Mouse (Mus musculus): ENCODE data around the gene Tmem8.
"Not testable (repeated sequence)": the region's sequence is repeated elsewhere in the genome, so short reads cannot be mapped to it uniquely, and the experiment has no call there.

Tmem8 gene

DNA sequence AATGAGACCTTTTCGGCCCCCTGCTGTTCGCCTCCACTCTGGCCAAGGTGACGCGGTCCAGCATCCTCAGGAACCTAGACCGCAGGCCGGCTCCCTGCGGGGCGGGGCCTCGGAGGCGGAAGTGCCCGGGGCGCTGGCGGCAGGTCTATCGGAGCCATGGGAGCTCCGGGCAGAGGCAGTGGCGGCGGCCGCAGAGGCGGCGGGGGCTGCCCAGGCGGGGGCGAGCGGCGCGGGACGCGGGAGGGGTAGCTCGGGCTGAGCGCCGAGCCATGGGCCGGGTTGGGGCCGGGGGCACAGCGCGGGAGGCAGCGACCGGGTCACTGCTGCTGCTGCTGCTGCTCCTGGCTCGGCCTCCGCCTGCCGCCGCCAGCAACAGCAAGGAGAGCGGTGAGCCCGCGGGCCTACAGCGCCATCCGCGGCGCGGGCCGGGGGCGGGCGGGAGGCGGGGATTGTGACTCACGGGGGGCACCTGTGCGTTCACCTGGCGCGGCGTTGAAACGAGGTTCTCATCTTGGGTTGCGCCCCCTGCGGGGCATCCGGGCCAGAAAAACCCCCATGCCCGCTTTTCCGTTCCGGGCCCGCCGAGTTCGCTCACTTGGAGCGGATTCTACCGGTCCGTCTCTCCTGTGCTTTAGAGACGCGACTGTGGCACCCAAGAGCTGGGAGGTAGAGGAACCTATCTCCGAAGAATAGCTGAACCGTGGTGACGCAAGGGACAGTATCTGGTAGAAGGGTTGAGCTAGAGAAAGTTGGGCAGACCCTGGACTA, at the start of gene Tmem8:
TSS of gene Tmem8 (plus strand) at position 119 of the 768 bp plus-strand sequence.
- no peak for DNase-seq (ENCODE audit: low read depth, low spot score)

DNA sequence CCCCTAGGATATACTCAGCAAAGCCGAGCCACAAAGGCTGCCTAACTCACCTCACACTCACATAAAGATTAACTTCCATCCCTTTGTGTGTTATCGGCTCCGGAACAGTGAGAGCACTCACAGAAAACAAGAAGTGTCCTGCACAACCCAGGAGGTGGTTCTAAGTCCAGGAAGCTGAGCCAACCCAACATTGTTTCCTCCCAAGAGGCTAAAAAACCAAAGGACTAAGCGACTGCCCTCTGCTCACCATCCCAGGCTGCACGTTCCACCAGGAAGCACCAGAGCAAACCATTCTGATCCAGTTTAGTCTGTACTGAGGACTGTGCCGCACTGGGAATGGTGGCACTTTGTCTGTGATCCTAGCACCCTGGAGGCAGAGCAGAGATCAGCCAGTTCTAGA, 48.2 kb upstream of the Tmem8 start:
- DNase-seq (ENCODE audit: low read depth, low spot score), result no peak

DNA sequence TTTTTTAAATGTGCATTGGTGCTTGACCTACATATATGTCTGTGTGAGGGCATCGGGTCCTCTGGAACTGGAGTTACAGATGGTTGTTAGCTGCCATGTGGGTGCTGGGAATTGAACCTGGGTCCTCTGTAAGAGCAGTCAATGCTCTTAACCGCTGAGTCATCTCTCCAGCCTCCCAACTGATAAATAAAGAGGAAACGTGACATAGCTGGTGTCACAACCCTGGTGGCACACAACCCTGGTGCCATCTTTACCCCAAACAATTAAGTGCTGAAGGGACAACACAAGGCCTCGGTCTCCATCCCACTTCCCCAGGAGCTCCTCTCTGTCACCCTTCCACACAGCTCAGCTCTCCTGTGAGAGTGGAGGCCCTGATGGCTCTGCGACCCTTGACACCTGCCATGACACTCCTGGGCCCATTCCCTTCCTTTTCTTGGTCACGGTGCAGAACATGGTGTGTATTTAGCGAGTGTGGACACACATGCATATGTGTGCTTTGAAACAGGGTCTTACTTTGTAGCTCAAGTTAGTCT, 46.5 kb upstream of the Tmem8 start:
- DNase-seq (ENCODE audit: low read depth, low spot score), result no peak

DNA sequence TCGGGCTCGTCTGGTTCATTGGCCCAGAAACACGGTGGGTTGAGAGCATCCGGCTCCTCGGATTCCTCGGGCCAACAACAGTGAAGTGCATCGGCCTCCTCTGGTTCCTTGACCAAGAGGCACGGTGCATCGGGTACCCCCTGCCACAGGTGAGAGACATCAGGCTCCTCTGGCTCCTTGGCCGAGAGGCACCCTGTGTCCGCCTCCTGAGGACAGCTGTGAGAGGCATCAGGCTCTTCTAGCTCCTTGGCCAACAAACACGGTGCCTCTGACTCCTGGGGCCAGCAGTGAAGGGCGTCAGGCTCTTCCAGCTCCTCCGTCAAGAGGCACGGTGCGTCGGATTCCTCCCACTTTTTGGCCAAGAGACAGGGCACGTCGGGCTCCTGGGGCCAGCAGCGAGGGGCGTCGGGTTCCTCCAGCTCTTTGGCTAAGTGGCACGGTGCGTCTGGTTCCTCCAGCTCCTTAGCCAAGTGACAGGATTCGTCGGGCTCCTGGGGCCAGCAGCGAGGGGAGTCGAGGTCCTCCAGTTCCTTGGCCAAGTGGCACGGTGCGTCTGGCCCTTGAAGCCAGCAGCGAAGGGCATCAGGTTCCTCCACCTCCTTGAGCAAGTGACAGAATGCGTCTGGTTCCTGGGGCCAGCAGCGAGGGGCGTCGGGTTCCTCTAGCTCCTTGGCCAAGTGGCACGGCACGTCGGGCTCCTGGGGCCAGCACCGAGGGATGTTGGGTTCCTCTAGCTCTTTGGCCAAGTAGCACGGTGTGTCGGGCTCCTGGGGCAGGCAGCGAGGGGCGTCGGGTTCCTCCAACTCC, 44.9 kb upstream of the Tmem8 start:
- no peak for DNase-seq (ENCODE audit: low read depth, low spot score)

DNA sequence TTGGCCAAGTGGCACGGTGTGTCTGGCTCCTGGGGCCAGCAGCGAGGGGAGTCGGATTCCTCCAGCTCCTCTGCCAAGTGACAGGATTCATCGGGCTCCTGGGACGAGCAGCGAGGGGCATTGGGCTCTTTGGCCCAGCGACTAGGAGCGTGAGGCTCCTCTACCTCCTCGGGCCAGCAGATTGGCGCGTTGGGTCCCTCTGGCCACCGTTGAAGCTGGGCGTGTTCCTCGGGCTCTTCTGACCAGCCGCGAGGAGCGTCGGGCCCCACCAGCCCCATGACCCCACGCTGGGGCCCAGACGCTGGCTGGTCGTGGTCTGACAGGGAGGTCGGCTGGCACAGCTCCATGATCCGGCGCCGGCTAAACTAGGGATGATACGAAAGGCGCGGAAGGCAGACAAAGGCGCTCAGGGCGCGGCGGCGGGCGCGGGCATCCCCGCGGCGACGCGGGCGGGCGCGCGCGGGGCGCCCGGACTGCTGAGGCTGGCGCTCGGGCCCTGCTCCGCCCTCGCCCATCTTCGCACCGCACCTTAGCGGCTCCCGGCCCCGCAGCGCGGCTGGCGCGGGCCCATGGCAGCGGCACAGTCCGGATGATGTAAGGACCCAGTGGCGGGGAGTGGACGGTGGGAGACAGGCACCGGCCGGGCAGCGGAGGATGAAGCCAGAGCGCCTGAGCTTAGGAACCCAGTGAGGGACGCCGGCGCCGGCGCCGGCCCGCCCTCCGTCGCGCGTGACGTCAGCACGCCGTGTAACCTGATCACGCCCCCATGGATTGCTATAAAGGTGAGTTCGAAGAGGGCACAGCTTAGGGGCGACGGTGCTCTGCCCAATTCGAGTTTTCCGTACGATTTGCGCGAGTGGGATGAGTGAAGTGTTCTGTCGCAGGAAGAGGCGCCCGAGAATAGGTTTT, 44.0 kb upstream of the Tmem8 start, which contains the start of gene Rab11fip3:
TSS of gene Rab11fip3 (minus strand) at position 725 of the 909 bp plus-strand sequence.
- DNase-seq (ENCODE audit: low read depth, low spot score), result peak; percentile 89

DNA sequence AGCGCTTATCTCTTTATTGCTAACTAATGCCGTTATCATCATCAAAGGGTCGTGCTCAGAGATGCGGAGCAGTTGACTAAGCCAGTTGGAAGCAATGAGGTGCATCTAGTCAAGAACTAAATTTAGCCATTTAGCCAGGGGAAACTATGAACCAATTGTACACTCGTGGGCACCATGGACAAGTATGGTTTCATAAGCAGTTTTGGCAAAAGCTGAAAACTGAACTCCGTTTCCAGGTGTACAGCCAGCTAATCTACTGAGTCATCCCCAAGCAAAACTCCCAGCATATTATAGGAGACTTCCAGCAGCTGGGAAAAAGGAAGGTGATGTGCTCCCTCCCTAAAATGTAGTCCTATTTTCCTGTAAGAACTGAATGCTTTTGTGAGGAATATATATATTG, 43.0 kb upstream of the Tmem8 start:
- DNase-seq (ENCODE audit: low read depth, low spot score), result no peak

DNA sequence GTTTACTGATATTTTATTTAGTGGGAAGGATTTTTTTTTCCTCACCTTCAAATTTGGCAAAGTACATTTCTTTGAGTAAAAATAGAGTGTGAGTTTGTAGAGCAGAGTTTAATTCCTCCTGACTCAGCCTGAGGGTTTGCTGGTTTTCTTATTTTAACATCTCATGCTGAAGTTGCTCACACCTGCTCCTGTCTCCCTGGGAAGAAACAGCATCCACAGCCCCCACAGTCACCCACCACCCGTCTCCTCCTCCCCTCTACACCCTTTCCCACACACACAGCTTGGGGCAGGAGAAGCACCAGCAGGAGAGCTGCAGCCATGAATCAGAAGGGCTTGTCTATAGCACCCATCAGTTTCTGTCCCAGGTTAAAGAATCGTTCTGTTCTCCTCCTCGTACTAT, 37.9 kb upstream of the Tmem8 start:
- peak; percentile 89 for DNase-seq (ENCODE audit: low read depth, low spot score)

DNA sequence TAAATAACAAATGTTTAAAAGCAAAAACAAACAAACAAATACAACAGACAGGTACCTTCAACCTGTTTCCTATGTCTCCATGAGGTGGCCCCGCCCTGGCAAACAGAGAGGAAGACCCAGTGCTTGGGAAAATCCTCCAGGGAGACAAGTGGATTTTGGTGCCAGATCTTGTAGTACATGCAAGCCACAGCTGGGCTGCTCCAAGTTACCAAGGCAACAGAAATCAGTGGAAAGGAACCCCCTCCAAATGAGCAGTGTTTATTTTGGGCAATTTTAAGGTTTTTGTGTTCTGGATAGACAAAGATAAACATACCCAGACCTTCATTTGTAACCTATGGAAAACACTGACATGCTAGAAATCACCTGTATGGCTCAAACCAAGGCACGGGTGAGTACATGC, 34.2 kb upstream of the Tmem8 start:
- DNase-seq (ENCODE audit: low read depth, low spot score), result no peak

DNA sequence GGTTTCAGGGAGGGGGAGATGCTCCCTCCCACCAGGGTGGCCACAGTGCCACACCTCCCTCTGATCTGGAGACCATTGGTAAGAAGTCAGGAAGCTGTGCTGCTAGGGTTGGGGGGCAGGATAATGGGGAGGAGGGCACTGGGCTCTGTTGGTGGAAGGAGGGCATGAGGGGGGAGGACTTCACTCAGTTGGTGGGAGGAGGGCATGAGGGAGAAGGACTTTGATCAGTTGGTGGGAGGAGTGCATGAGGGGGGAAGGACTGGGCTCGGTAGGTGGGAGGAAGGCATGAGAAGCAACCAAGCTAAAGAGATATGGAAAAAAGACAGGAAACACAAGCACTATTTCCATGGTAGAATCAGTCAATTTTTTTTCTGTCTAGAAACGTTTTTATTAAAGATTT, 32.2 kb upstream of the Tmem8 start:
- DNase-seq (ENCODE audit: low read depth, low spot score), result no peak

DNA sequence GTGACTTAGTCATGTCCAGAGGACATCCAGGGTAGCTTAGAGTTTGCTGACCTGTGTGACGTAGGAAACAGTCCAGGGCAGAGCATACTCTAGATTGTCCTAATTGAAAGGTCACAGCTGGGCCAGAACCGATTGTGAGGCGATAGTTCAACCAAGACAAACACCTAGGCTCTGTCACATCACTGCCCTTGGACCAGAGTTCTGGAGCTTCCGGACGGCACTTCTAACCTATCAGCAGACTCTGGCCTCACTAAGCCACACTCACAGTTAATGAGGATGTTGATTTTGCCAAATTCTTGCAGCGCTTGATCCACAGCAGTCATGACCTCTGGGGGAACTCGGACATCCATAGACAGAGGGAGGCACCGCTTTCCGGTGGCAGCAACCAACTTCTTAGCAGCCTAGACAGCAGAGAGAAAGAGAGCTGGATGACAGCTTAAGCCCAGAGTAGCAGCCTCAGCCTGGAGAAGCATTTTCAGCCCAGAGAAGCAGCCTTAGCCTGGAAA, 26.0 kb upstream of the Tmem8 start:
- DNase-seq (ENCODE audit: low read depth, low spot score), result no peak

DNA sequence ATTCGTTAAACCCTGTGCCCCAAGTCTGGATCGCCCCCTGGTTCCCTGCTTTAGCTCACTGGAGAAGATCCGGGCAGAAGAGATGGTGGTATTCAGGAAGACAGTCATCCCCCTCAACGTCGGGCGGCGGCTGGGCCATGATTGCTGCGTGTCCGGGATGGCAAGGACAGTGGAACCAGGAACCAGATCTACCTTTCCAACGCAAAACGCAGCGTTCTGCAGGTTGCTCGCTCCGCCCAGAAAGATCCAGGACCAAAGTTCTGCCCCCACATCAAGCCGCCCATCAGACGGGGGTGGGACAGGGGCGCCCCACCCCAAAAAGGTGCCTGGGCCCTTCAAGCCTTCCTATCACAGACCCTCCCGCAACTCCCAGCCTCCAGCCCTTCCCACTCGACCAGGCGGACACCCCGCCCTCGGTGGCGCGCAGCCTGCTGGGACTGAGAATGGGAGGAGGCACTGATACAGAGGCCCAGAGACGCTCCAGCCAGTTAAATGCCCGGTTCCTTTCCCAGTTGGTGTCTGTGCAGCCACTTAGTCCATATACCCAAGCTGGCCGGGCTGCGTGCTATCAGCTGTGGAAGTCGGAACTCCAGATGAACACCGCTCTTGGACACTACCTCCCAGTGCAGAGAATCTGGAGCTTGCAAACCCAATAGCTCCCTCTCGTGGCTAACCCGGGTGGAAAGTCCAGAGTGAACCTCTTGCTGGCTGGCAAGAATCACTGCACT, 23.0 kb upstream of the Tmem8 start, which contains the start of gene Decr2:
TSS of gene Decr2 (minus strand) at position 433 of the 728 bp plus-strand sequence.
- DNase-seq (ENCODE audit: low read depth, low spot score), result peak; percentile 92

DNA sequence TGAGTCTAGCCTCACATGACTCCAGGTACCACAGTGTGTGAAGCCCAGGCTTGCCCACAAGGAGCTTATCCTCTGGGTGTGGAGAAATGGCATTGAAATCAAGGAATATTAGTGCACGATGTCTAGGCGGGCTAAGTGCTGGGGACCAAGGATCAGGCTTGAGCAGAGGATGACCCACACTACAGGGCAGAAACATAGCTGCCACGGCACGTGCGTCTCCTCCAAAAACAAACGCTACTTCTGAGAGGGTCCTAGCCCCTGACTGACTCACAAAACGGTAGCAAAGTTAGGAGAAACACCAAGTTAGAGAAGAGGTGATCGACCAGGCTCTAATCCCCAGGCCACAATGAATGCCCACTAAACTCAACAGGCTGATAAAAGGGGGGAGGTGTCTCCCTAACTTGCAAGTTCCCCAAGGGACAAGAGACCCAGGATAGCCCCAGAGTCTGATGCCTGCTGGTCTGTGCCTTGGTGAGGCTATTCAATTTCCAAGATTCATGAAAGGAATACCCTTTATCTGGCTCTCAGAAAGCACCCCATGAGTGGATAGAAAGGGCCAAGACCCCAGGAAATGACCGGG, 18.5 kb upstream of the Tmem8 start:
- DNase-seq (ENCODE audit: low read depth, low spot score), result no peak

DNA sequence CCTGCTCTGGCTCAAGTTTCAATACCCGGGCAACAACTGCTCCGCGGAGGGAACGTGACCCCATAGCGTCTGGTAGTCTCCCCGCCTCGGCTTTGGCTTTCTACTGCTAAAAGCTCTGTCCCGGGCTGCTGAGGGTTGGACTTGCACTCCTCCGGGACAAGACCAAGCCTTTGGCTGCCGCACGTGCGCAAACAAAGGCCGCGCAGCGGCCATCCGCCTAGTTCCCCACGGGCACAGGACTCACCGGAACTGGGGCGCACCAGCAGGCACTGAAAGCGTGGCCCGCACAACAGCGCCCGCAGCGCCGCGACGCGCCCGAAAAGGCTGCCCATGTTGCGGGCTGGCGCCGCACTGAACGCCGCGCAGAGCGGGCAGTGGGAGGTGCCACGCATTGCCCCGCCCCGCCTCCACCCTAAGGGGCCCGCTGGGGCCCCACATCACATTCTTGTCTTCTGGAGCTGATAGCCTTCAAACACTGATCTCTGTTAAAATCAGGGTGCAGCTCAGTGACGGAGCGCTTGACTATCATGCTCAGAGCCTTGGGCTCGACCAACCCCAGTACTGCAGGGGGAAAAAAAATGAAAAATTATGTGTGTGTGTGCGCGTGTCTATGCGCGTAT, 17.9 kb upstream of the Tmem8 start, which contains the start of gene Nme4:
TSS of gene Nme4 (minus strand) at position 482 of the 620 bp plus-strand sequence.
- no peak for DNase-seq (ENCODE audit: low read depth, low spot score)

DNA sequence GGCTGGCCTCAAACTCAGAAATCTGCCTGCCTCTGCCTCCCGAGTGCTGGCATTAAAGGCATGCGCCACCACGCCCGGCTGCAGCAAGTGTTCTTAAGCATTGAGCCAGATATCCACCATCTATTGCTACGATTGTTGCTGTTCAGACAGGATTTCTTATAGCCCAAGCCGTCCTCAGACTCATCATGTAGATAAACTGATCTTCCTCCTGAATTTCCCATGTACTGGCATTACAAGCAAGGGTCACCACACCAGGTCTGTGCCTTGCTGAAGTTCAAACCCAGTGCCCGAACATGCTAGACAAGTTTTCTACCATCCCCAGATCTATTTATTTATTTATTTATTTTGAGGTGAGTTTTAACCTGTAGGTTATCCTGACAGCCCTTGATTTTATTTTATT, 14.6 kb upstream of the Tmem8 start:
- no peak for DNase-seq (ENCODE audit: low read depth, low spot score)

DNA sequence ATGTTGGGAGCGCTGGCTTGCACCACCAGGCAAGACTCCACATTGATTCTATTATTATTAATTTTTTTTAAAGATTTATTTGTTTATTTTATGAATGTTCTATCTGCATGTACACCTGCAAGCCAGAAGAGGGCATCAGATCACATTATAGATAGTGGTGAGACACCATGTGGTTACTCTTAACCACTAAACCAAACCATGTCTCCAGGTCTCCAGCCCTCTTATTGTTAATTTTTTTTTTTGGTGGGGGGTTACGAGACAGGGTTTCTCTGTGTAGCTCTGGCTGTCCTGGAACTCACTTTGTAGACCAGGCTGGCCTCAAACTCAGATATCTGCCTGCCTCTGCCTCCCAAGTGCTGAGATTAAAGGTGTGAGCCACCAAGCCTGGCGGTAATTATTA, 13.8 kb upstream of the Tmem8 start:
- not testable (repeated sequence) for DNase-seq (ENCODE audit: low read depth, low spot score)

DNA sequence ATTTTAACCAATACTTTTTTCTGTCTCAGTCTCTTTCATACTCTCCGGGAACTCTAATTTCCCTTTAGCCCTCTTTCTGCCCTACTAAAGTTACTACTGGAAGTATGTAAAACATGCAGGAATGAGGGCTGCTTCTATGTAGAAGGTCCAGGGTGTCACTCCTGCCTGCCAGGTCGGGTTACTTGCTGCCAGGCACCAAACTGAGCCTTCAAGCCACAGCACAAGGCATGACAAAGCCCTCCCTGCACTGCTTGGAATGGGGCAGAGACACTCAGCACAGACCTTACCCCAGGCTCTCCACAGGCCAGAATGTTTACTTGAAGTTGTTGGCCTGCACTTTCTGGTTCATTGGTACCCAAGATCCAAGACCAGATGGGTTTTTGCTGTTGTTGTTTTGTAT, 12.9 kb upstream of the Tmem8 start:
- no peak for DNase-seq (ENCODE audit: low read depth, low spot score)

DNA sequence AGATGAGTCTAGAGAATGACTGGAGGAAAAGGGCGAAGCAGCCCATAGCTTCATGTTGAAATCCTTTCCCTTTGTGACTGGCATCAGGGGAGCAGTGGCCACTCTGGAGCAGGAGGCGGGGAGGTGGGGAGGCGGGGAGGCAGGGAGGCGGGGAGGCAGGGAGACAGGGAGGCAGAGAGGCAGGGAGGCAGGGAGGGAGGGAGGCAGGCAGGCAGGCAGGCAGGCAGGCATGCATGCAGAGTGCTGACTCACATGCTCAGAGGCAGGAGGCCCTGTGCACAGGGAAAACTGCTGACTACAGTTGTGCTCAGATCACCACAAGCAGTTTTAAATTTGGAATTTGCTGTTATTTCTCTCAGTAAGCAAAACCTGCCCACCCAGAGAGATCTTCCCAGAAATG, 11.6 kb upstream of the Tmem8 start:
- DNase-seq (ENCODE audit: low read depth, low spot score), result no peak

DNA sequence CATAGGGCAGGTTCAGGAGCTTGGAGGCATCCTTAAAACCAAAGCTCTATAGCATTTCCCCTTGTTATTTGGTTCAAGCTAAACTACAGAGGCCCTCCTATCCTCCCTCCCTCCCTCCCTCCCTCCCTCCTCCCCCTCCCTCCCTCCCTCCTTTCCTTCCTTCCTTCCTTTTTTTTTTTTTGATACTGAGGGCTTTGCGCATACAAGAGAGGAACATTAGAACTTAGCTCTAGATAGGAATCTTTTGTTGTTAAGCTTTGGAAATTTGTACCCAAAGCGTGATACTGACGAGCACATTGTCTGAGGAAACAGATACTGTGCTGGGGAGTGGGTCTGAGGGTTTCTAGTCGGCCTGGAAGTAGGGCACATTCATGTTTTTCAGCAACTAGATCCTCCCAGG, 7.5 kb upstream of the Tmem8 start:
- no peak for DNase-seq (ENCODE audit: low read depth, low spot score)

DNA sequence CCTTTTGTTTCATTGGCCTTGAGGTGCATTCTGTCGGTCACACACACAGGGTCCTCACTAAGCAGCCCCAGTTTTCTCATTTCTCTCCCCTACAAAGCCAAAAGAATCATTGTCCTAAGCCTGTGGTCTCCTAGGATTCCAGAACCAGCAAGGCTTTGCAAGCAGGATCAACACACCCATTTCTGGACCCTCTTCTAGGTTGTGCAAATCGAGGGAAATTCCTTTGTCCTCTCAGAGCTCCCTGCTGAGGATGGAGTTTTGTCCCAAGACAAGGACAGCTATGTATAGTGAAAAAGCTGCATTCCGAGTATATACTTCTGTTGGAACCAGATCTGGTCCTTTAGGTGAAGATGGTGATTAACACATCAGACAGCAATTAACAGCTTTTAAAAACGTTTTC, 2.9 kb upstream of the Tmem8 start:
- DNase-seq (ENCODE audit: low read depth, low spot score), result no peak

DNA sequence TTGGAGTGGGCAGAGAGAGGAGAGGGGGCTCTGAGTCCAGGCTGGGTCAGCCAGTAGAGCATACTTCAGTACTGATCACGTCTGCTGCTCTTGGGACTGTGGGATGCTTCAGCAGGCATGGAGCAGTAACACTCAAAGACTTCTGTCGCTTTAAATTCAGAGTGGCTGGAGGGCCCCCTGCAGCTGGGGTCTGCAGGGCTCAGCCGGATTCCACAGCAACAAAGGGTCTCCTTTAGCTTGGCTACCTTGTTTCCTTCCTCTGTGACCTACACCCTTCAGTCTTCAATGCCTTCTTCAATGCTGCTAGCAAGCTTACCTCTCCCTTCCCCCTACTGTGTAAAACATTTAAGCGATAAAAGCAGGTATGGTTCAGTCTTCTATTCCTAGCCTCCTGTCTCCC, 2.1 kb upstream of the Tmem8 start:
- DNase-seq (ENCODE audit: low read depth, low spot score), result no peak
